12 mouse cellular contexts compared by ENCODE assay signal in genomic region chr1:19754346-19754745, GRCm38 (mm10).
"Had no signal": no experiment of that assay in that cellular context is flagged by ENCODE, and none has a peak within 500 bp of the region (broad histone marks: within the 10 kb centered on the region; RNA-seq: fewer than 3 reads in every experiment).

No protein-coding gene starts in this region.

- DNase-seq: gastrocnemius, postnatal 14 days; gastrocnemius, postnatal 36 days; heart, adult 11 months; heart, adult 2 months; heart, postnatal 14 days; heart, postnatal 4 days; kidney, adult 18-20 months; kidney, adult 8-10 months; kidney, postnatal 10 days; kidney, postnatal 25 days; kidney, postnatal 4 days; left cerebral cortex, postnatal 4 days had no signal
